Mouse (Mus musculus) lung, embryonic 14.5 days (tissue): ENCODE results near the gene Gm21988. TPM values are rescaled to one million over a fixed set of nuclear protein-coding genes. Genes with fewer than 3 reads are reported as not detected.

Source experiments
- ATAC-seq: fragments of 200-750 bp; cut with Nextera tagmentation; 2 replicates; pipeline ENCODE4 v1.8.0; 2017; ENCODE audit warnings: mild to moderate bottlenecking, moderate TSS enrichment, moderate library complexity; ENCODE audit not compliant: insufficient read depth
- DNase-seq: peaks from one replicate; pipeline ENCODE4 v3.0.0-alpha.2; 2015
- H3K27ac ChIP-seq: fragments of 300-500 bp; sonication (generic); 2 replicates; pipeline ENCODE4 v1.5.1; 2014; ENCODE audit warnings: low read depth, mild to moderate bottlenecking, moderate library complexity
- H3K27me3 ChIP-seq: fragments of 300-500 bp; sonication (generic); 2 replicates; pipeline ENCODE4 v1.6.1; 2014; ENCODE audit warnings: low read length, control low read depth; ENCODE audit not compliant: insufficient read depth
- H3K36me3 ChIP-seq: fragments of 300-500 bp; sonication (generic); 2 replicates; pipeline ENCODE4 v1.6.1; 2014; ENCODE audit warnings: control low read depth; ENCODE audit not compliant: insufficient read depth
- H3K4me1 ChIP-seq: fragments of 300-500 bp; sonication (generic); 2 replicates; pipeline ENCODE4 v1.6.1; 2014; ENCODE audit warnings: antibody characterized with exemption, control low read depth; ENCODE audit not compliant: insufficient read depth
- H3K4me2 ChIP-seq: fragments of 300-500 bp; sonication (generic); 2 replicates; pipeline ENCODE4 v1.6.1; 2014; ENCODE audit warnings: mild to moderate bottlenecking
- H3K4me3 ChIP-seq: fragments of 300-500 bp; sonication (generic); 2 replicates; pipeline ENCODE4 v1.5.1; 2014; ENCODE audit warnings: low read depth, low read length
- H3K9ac ChIP-seq: fragments of 300-500 bp; sonication (generic); 2 replicates; pipeline ENCODE4 v1.6.1; 2014
- H3K9me3 ChIP-seq: fragments of 300-500 bp; sonication (generic); 2 replicates; pipeline ENCODE4 v1.6.1; 2016; ENCODE audit warnings: low read depth, low read length, control low read depth
- CTCF ChIP-seq: IDR thresholded peaks from 2 replicates; pipeline ENCODE4 v1.5.1; 2016; ENCODE audit warnings: antibody characterized with exemption, low read depth
- WGBS: fragments of 180-500 bp; shearing (Covaris S2); extraction: QIAGEN DNeasy Blood & Tissue Kit; methylation state at CpG from one replicate; pipeline ENCODE4 v1.1.7; 2014; 5-methylcytosine and 5-hydroxymethylcytosine counted together
- microRNA counts: library from miRNA; unstranded; fragments of <30 nt; microRNA quantifications from one replicate; lab custom pipeline; 2016
- microRNA-seq: library from miRNA; unstranded; fragments of <30 nt; microRNA quantifications from one replicate; pipeline ENCODE4, GENCODE M21; 2016; ENCODE audit warnings: borderline number of aligned reads
- polyA plus RNA-seq: library from polyadenylated mRNA; unstranded; fragments of >200 nt; fragmentation: Nextera tagmentation; extraction: Ambion mirVana; gene quantifications from 2 replicates; pipeline ENCODE4 v1.2.1, GENCODE M21; 2014

Gene Gm21988
- polyA plus RNA-seq, 1 experiment from 2014 or later: 10.8 TPM

DNA sequence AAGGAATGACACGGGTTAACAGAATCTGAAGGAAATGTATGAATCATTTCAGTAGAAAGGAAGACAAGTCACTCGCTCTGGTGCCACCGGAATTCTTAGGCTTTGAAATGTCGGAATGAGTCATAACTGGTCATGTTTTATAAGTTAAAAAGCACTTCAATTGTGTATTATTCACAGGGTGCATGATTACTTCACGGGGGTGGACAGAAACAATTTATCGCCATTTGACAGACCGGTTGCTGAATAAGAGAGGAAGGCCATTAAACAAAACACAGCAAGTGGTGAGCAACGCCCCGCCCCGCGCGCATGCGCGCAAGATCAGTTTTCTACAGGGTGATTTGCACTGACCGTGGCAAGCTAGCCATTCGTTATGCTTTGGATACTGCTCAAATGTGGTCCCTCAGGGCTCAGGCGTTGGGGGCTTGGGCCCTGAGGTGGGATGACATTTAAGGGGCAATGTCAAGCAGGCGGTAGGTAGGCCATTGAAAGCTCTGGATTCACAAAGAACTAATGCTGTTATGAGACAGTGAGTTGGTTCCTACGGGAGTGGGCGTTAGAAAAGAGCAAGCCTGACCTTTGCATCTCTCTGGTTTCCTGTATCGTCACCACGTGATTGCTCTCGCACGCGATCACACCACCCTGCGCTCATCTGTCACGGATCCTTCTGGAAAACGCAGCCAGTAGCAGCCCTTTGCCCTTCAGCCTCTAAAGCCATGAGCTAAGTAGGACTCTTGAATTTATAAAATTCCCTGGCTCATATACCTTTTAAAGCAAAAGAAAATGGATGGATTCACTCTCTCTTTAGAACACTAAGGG is 50.1 kb downstream of the Gm21988 start:
- H3K36me3 ChIP-seq: no peaks in the 10 kb centered on the region
- 78% methylated on average over 28 of the region's 28 CpGs for WGBS

More for the DNA sequence above, 50.1 kb downstream of the Gm21988 start:
- no peak for ATAC-seq
- no peak for TF ChIP-seq CTCF
- Histone ChIP-seq H3K9me3 (no peaks in the 10 kb centered on the region), H3K27me3 (no peaks in the 10 kb centered on the region), H3K9ac (no peak overlapping the region), H3K4me2 (no peak overlapping the region), H3K27ac (no peak overlapping the region), H3K4me1 (peaks cover 10% of the 10 kb centered on the region; the same call in 1 of the 2 replicates), H3K4me3 (no peak overlapping the region)
- no peak for DNase-seq

MicroRNA genes within 50 kb of the gene (microRNA counts, 519-probe panel; counts per million panel counts)
- microRNA mmu-miR-195 (lab: Ali Mortazavi, UCI) (30.5 counts per million), microRNA mmu-miR-497 (lab: Ali Mortazavi, UCI) (2,529 counts per million, percentile 46 among the panel's probes with 10 or more counts)

Small RNA genes lying within 50 kb of the gene (microRNA-seq; reads per million reads assigned to microRNA genes)
- gene Mir195a (2,384 reads per million, percentile 80 among the genes with 10 or more reads in this experiment), gene Mir497 (not detected), gene Mir497b (not detected)

Other genes starting within 250 kb of the Gm21988 start
- gene Gabarap, start 248.7 kb downstream of the Gm21988 start, polyA plus RNA-seq: 444 and 455 TPM in 2 replicates
- 41.1 and 42.8 TPM in 2 replicates for gene Phf23, start 244.1 kb downstream of the Gm21988 start, polyA plus RNA-seq
- gene Dvl2, start 239.2 kb downstream of the Gm21988 start, polyA plus RNA-seq: 36.2 and 40.8 TPM in 2 replicates
- gene Acadvl, start 224.4 kb downstream of the Gm21988 start, polyA plus RNA-seq: 57.6 and 58.9 TPM in 2 replicates
- 5.9 and 7.4 TPM in 2 replicates for gene Dlg4, start 222.9 kb downstream of the Gm21988 start, polyA plus RNA-seq
- gene Asgr1, start 185.7 kb downstream of the Gm21988 start, polyA plus RNA-seq: not detected in 2 replicates
- gene Asgr2, start 147.2 kb downstream of the Gm21988 start, polyA plus RNA-seq: 0.47 and 0.78 TPM in 2 replicates
- 5.9 and 6.4 TPM in 2 replicates for gene Mgl2, start 109.5 kb downstream of the Gm21988 start, polyA plus RNA-seq
- 0.18 and 1.1 TPM in 2 replicates for gene Clec10a, start 83.6 kb downstream of the Gm21988 start, polyA plus RNA-seq
- gene Slc16a11, start 27.1 kb downstream of the Gm21988 start, polyA plus RNA-seq: 0.23 and 0.63 TPM in 2 replicates
- gene Slc16a13, start 18.8 kb downstream of the Gm21988 start, polyA plus RNA-seq: 4.4 and 6.2 TPM in 2 replicates
- gene Bcl6b, start 10.0 kb downstream of the Gm21988 start, polyA plus RNA-seq: 30.3 and 30.9 TPM in 2 replicates
- 180 and 198 TPM in 2 replicates for gene 0610010K14Rik, start 1.9 kb downstream of the Gm21988 start, polyA plus RNA-seq
- gene Rnasek, start within 50 bp of the Gm21988 start, polyA plus RNA-seq: 135 and 140 TPM in 2 replicates
- 6.6 and 6.9 TPM in 2 replicates for gene Alox12, start 15.5 kb upstream of the Gm21988 start, polyA plus RNA-seq
- gene Alox12e, start 82.8 kb upstream of the Gm21988 start, polyA plus RNA-seq: not detected in 2 replicates
- 0.18 and 0.50 TPM in 2 replicates for gene Alox15, start 112.2 kb upstream of the Gm21988 start, polyA plus RNA-seq
- 44.4 and 46.5 TPM in 2 replicates for gene Pelp1, start 170.2 kb upstream of the Gm21988 start, polyA plus RNA-seq
- gene Arrb2, start 192.8 kb upstream of the Gm21988 start, polyA plus RNA-seq: 15.1 and 17.6 TPM in 2 replicates
- 43.0 and 47.9 TPM in 2 replicates for gene Med11, start 212.1 kb upstream of the Gm21988 start, polyA plus RNA-seq
- gene Zmynd15, start 219.6 kb upstream of the Gm21988 start, polyA plus RNA-seq: 0.28 and 0.65 TPM in 2 replicates
- gene Cxcl16, start 220.2 kb upstream of the Gm21988 start, polyA plus RNA-seq: 4.9 and 5.8 TPM in 2 replicates